Mouse (Mus musculus) embryo, embryonic 11 days (tissue): Measurements from ENCODE around the gene Lingo1.

ENCODE experiments used
- DNase-seq: peaks from one replicate; pipeline ENCODE4 v3.0.0-alpha.2; 2015

The Lingo1 gene

DNA sequence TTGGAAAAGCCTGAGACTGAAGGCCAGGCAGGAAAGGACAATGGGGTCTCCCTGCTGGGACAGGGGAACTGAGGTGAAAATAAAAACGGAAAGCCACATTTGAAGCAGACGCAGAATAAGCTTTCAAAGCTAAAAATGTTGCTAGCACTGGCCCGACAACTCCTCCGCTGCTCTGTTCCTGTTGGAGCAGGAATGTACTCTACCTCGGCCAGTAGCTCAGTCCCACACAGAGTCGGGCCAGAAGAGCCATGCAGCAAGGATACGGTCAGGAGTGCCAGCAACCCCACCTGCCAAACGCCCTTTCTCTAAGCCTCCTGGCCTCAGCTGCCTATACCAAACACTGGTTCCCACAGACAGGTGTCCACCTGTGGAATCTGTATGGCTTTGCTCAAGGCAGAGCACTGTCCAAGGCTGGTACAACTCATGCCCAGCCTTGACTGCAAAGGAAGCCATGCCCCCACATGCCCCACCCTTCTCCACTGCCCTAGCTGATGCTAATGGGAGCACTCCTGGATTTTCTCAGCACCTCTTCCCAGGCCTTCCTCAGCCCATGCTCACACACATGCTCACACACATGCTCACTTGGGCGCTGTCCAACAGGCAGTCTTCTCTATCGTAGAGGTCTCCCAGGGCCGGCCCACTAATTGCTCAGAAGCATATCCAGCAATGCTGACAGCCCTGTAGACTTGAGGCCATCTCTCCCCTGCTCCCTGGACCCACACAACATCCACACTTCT lies 74.0 kb downstream of the Lingo1 start:
- no peak for DNase-seq

DNA sequence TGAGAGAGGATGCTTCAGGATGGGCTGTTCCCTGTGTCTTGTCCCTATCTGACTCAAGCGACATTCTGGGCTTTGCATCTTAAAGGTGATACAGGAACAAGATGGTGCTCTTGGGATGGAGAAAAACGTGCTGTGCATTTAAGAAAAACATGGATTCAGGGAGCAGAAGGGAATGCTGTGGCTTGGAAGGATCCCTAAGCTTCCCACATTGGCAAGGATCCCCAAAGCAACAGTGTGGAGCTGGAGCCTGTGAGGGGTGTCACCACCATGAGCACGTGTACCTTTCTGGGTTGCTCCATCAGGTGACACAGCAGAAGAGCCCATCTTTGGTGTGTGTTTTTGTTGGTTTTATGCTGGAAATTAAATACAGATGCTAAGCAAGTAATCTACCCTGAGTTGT lies 77.3 kb downstream of the Lingo1 start:
- DNase-seq = no peak

DNA sequence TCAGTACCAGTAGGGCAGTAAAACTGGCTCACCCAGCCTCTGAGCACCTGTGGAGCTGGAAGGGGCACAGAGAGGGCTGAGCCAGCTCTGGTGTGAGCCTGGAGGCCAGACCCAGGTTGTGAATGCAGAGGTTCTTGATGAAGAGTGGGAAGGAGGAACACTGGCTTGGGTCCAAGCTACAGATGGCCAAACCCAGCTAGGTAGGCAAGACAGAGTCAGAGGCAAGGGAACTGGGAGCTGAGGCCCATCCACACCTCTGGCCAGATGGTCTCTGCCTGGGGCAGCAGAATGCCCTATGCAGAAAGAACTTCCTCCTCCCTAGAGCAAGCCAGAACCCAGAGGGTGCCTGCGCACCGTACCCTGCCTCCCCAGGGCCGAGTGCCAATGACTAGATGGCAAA lies 79.7 kb downstream of the Lingo1 start:
- DNase-seq = no peak

DNA sequence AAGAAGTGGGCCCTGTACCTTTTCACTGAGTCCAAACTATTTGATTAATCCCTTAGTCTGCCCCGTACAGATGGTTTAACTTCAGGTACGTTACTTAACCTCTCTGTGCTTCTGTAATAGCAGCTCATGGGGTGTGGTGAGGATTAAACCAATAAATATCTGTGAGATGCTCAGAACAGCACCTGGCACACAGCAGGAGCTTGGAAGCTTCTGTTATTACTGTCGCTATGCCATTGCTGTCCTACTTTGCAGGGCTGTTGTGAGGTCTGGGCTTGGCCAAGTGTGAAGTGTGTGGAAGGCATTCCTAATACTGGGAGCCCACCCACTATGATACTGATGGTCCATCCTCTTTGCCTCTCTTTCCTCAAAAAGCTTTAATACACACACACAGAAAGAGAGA lies 80.2 kb downstream of the Lingo1 start:
- no peak for DNase-seq

DNA sequence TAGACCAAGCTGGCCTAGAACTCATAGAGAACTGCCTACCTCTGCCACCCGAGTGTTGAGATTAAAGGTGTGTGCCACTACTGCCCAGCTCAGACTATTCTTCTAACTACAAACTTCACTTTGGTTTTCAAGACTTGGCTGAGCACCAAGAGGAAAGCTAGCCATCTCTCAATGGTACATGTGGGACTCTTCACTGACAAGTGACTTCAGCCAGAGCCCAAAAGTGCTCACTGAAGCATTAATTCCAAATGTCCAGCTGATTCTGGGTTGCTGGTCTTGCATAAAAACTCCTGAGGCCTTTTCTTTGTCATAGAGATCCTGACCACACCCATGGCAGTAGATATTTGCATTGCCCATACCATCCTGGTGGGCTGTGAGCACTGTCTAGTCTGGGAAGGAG lies 81.9 kb downstream of the Lingo1 start:
- no peak for DNase-seq

DNA sequence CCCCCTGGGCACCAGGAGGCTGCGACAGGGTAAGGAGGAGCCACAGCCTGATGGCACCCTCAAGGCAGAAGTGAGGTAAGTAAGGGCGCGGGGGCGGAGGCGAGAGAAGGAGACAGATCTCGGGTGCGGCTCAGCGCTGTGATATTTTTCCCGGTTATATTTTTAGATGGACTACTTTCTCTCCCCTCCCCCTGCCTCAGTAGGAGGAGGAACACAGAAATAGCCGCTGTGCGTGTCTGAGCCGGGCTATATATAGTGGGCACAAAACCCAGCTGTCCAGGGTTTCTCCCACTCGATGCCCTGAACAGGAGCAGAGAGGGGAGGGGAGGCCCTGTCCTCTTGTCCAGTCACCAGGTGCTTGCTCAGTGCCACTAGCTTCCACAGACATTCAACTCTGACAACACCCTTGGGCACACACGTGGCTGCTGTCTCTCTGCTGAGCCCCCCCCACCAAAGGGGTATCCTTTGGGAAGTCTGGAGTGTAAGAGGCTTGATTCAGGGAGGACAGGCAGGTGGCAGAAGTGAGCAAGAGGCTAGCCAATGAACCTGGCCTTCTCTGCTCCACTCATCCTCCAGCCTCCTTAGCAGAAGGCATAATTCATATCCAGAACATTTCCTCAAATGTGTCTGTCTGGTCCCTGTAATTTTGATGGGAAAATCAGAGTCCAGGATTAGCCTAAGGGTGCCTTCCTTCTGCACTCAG lies 83.5 kb downstream of the Lingo1 start:
- DNase-seq = no peak

DNA sequence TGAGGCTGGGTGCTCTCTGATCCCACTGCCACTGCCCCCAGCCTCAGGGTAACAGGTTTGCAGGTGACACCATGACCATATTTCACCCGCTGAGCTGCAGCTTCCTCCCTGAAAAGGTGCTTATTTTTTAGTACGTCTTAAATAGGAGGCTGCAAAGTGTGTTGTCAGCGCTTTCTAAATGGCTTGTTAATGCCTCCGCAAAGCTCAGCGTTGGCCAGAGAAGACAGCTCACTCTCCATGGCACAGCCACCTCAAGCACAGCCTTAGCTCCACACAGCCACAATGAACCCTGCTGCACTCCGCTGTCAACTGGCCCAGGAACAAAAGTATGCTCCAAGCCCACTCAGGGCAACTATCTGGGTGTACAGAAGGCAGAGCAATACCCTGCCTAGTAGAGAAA lies 85.3 kb downstream of the Lingo1 start:
- no peak for DNase-seq

DNA sequence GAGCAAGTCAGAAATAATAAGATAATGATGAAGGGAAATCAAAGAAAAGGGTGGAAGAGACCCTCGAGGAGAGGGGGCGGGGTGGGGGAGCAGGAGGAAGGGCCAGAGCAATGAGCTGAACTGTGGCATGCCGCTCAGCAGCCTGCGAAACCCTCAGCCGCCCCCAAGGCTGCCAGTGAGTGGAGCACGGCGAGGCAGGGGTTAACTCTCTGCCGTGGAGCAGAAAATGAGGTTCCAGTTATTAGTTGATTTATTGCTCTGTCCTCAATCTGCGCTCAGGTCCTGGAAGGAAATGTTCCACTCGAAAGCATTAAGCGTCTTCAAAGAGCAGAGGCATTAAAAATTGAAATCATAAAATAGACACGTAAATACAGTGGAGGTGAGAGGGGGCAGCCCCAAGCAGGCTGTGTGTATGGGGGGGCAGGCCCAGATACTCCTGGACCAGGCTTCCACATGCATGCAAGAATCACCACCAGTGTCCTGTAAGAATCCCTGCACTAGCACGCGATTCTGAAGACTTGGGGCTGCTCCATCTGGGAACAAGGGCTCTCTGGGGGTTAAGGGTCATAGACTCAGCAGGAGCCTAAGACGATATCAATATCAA lies 89.7 kb downstream of the Lingo1 start:
- DNase-seq = peak; percentile 48

DNA sequence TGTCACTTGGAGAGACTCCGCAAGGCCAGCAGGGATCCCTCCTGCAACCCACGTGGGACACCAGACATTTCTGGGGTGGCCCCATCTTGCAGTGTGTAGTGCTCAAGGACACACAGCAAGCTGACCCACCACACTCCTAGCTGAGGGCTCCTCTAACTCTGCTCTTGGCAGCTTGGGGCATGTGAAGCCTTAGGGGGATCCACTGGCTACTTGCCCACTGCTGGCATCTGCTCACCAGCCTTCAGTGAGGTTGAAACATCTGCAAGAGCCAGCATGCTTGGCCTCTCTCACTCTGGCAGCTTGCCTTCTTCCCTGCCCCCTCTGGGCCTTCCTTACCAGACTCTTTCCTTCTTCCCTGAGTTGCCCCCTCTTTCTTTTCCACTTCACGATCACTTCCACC lies 94.9 kb downstream of the Lingo1 start:
- no peak for DNase-seq

DNA sequence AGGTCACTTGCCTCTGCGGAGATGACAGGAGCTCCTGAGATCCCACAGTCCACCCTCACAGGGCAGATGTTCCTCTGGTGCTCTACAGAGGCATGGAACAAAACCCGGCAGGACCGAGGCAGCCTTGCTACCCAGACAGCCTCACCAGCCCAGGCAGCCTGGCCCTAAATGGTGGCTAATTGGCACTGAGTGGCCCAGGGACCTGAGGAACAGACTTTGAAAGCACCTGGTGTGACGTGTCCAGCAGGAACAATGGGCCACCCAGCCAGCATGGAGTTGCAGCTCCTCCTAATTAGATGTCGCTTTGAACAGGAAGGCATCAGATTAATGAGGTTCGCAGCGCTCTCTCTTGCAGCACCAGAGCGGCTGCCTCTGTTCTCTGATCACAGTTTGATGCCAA lies 95.4 kb downstream of the Lingo1 start:
- DNase-seq = no peak

DNA sequence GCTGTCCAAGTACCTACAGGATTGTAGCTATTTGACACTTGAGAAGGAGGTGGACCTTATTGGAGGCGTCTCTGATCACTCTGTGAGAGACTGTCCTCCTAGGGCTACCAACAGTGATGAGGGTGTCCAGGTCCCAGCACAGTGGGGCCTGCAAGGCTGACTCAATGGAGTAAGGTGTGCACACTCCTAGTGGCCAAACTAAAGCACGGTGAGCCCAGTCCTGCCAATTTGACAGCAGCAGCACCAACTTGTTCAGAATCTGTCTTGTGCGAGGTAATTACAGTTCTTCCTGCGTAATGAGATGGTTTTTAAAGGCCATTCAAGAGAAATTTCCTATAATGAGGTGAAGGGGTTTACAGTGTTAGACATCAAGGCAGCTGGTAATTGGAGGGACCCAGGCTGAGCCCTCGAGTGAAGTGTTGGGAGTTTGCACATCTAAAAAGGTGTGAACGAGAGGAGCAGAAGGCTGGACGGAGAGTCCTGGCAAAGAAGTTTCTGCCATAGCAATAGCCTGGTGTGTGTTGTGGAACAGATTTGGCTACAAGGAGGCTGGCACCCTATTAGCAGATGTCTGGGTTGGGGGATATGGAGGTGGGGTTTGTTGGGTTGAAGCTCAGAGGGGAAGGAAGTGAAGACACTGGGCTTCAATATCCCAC lies 97.4 kb downstream of the Lingo1 start:
- no peak for DNase-seq

DNA sequence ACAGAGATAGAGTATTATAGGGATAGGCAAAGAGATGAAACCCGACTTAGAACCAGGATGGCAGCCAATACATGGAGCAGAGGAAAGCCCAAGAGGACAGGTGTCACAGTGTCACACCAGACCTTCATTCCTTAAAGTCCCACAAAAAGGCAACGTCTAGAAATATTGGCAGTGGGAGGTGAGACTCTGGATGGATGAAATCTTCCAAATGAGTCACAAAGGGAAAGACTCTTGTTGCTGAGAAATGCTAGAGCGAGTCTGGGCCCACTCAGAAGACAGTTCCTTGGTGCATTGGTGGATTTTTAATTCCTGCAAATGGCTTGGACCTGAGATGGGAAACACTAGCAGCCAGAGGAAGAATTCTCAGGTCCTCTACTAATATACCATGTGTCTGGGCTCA lies 102.2 kb downstream of the Lingo1 start:
- DNase-seq = no peak

DNA sequence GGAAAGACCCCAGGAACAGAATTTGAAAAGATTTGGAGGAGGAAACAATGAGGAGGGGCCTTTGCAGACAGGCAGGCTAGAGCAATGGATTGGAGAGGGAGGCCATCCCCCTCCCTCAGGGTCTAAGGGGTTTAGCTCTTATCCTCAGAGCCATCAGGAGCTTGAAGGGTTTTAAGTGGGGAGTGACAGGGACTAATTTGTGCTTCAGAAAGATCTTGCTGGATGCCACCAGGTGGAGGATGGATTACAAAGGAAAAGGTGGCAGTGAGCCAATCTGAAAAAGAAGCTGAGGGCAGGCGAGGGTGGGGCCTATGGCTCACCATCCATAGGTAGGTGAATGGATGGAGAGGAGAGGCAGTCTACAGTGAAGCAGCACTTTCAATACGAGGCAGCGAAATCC lies 105.0 kb downstream of the Lingo1 start:
- DNase-seq = no peak

DNA sequence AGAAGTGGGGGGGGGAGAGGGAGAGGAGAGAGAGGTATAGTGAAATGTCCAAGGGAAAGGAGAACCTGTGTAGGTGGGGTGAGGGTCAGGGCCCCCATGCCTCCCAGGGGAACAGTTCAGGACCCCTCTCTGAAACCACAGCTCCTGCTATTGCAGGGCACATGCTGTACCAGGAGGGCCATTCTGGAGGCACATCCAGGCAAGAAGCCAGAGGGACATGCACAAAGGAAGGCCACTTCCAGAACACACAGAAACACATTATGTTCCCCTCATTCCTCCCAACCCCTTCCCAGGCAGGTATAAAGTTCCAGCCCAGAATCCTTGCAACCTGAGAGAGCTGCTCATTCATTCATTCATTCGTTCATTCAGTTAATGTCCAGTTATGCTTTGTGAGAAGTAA lies 105.6 kb downstream of the Lingo1 start:
- no peak for DNase-seq

DNA sequence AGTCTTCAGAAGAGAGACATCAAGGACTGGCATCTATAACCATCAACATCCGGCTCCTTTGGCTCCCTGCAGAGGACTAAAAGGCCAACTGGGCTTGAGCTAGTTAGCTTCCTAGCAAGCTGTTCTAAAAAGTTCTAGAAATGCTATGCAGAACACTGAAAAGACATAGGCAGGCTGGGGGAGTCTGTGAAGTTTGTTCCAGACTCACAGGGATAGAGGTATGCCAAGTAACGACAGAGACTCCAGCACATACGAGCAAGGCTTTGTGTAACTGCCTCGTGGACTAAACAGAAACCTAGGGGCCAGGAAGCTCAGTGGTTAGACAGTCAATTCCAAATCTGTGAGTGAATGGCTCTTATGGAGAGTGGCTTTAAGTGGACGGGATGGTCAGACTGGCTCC lies 108.8 kb downstream of the Lingo1 start:
- no peak for DNase-seq

DNA sequence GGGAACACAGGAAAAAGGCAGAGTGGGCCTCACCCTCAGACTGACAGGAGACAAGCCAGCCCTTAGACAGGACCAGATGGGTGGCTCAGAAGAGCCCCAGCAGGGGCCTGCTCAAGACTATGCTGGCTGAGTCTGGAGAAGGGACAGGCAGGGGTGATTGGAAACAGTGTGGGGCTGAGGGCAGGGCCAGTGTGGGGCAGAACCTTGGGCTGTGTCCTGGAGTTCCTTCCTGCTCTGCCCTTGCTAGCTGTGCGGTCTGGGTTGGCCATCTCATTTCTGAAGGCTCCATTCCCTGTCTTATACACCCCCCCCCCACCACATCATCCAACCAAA lies 109.2 kb downstream of the Lingo1 start:
- DNase-seq = no peak

DNA sequence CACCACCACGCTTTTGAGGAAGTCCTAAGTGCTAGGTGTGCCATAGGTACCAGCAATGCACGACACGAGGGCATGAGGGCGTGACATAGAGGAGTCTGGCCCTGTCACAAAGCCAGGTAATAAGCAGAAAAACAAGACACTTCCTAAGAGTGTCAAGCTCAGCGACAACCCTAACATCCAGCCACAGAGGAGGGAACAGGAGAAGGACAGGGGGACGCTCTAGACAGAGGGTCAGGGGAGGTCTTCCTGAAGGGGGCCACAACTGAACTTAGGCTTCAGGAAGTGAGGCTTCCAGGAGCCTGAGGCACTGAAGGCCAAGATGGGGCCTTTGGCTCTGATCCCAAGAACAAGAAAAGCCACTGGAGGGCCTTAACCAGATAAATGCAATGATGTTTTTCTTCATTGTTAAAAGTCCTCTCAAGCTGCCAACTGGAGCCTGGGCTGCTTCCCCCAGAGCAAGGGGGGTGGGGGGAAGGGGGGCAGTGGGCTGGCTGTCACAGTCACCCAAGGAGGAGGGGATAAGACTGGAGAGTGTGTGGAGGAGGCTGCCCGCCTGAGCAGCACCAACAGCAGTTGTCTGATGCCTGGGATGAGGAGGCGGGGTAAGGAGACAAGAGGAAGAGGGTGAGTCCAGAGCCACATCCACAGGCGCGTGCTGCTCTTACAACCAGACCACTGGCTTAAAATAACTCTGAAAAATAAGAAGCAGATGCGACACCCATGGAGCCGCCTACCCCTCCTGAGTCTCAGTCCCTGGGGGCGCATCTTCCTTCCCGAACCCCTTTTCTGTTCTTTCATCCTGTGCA lies 109.7 kb downstream of the Lingo1 start:
- peak; percentile 39 for DNase-seq

DNA sequence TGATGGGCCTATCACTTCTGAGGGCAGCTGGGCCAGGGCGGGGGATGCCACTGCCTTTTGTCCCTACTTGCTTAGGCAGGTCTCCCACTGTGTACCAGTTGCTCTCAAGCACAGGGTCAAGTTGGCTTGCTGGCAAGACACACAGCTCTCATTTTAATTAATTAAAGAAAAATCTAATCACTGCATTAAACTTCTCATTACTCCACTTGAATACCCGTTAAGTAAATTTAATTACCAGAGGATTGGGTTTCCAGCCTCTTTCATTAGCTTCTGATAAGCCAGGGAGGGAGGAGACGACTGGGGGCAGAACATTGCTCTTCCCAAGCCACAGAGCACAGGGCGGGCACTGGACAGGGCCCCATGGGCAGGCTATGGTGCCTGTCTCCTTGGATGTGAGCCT lies 113.4 kb downstream of the Lingo1 start:
- DNase-seq = no peak

DNA sequence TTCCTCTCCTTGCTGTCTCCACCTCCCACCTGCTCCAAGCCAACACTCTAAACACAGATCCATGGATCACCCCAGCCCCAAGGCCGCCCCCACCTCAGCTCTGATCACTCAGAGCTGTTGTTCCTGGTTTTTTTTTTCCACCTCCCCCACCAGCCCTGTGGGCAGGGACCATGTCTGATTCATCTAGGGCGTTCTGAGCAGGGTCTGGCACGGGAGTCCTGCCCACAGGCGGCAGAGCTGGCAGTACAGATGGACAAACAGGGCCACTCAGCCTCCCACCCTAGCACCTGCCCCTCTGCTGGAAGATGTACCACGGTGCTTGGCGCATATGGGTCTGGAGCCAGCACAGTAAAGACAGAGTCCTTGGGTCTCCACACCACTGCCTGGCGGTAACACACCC lies 114.3 kb downstream of the Lingo1 start:
- DNase-seq = no peak

DNA sequence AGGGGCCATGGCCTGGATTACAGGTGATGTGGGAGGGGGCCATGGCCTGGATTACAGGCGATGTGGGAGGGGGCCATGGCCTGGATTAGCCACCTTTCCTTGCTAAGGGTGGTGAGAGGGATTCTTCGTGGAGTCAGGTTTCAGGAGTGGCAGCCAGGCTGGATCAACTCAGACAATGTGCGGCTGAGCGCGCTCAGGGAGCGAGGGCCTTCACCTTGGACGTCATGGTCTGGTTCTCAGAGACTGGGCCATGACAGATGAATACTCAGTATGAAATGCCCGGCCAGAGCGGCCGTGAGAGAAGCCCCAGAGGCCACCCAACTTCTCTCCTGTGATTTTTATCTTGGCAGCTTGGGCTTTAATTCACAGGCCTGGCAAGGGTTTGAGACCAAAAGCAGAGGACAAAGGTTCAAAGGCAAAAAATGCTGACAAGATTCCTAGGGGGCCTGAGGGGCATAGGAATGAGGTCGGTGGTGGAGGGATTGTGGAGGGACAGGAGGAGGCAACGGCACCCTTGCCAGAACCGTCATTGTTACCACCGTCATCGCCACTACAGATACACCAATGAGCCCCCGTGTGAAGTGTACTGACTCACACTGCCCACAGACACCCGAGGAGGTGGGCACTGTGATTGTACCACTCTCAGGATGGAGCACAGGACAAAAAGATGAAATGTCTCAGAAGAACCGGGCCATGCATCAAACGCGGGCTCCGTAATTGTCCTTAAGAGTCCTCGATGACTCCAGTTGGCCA lies 117.2 kb downstream of the Lingo1 start:
- no peak for DNase-seq

DNA sequence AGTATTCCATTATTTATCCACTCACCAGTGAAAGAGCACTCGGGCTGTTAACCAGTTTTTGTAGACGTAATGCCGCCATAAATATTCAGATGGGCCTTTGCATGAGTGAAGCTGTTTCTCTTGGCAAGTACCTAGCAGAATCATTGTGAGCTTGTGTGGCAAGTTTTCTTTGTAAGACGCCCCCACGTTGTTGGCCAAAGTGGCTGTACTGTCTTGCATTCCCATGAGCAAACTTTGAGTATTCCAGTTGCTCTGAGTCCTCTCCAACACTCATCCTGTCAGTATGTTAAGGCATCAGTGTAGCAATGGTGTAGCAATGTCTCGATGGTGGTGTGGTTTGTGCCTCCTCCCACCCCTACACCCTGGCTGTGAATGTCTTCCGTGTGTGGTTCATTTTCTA lies 120.6 kb downstream of the Lingo1 start:
- DNase-seq = no peak

DNA sequence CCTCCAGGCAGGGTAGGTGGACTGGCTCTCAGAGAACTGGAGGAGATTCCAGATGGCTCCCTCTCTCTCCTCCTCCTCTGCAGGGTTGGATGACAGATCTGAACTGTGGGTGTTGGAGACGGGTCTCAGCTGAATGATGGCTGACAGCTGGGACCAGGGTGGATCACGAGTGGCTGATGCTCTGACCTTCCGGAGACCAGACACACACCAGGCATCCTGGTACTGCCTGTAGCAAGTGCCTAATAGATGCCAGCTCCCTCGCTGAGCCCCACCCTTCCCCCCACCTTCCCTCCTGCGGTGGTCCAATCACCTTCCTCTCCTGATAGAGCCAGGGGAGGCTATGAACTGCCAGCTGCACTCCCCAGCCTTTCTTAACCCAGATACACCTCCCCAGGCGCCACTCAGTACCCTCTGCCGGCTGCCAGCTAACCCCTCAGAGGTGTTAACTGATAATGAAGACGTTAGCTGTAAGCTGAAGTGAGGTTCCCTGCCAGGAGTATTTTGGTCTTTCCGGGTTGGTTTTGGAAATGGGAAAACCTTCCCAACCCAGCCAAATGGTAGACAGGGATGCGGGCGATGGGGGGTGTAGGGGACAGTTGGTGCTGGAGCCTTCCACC lies 126.6 kb downstream of the Lingo1 start:
- DNase-seq = no peak
